18 mouse cellular contexts compared by ENCODE assay signal in the genomic region with DNA sequence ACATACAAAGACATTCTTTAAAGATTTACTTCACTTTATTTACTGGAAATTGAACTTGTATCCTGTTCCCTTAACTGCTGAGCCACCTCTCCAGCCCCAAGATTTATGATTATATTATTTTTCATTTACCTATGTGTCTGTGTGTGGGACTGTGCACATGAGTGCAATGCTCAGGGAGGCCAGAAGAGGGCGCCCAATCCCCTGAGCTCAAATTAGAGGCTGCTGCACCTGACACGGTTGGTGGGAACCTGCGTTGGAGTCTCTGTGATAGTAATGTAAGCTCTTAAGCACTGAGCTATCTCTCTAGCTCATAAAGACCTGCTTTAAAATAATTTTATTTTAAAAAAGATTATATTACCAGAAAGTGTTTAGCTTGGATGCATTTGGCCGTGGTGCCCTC.
DNase-seq lines count a peak whose midpoint lies in the region; ATAC-seq and TF ChIP-seq lines count a peak whose summit lies in the region.
"Had no signal": no experiment of that assay in that cellular context is flagged by ENCODE, and none has a peak within 500 bp of the region (broad histone marks: within the 10 kb centered on the region; RNA-seq: fewer than 3 reads in every experiment).

No protein-coding gene starts in this region.

- TF ChIP-seq EP300 in liver, postnatal 0 days (IDR thresholded peaks at IDR 0.05; ENCODE audit: low read depth), result no peak

- no peak overlapping the region for H3K4me2 ChIP-seq in liver, postnatal 0 days (ENCODE audit: low read depth, low read length)
- H3K4me2 ChIP-seq: embryonic facial prominence, embryonic 13.5 days; forebrain, embryonic 13.5 days; limb, embryonic 12.5 days; midbrain, embryonic 13.5 days; neural tube, embryonic 12.5 days had no signal

- peak; percentile 59 for DNase-seq in heart, adult 11 months
- DNase-seq in heart, postnatal 14 days, result no peak
- DNase-seq in liver, postnatal 0 days, result no peak
- DNase-seq in liver, result no peak
- DNase-seq in 3T3-L1 (ENCODE audit: low read depth, low spot score), result peak; percentile 29
- DNase-seq in Patski (ENCODE audit: low read depth, low spot score), result no peak
- DNase-seq in adrenal gland, postnatal 25 days, result no peak
- DNase-seq: adrenal gland, postnatal 14 days; B cell, adult 2 months; heart, postnatal 36 days; layer of hippocampus, postnatal 36 days had no signal

- POLR2A ChIA-PET in Patski (lab: Charles Lee), result no interaction called here

- ATAC-seq in liver, postnatal 0 days, result no peak
- no peak for ATAC-seq in Patski
- ATAC-seq in megakaryocyte progenitor cell, adult 5-6 weeks (replicated peaks; ENCODE audit: poor library complexity), result no peak
- ATAC-seq: forebrain, embryonic 13.5 days; inflammation-experienced regulatory T-cells, adult 6 months; midbrain, embryonic 13.5 days had no signal

- H3K4me3 ChIP-seq in liver, postnatal 0 days (ENCODE audit: low read depth, low read length), result no peak overlapping the region
- H3K4me3 ChIP-seq: embryonic facial prominence, embryonic 13.5 days; forebrain, embryonic 13.5 days; limb, embryonic 12.5 days; midbrain, embryonic 13.5 days; neural tube, embryonic 12.5 days had no signal

- CTCF ChIA-PET in Patski (lab: Charles Lee), result no interaction called here

- H3K27ac ChIP-seq in liver, postnatal 0 days (ENCODE audit: low read depth), result no peak overlapping the region
- H3K27ac ChIP-seq: embryonic facial prominence, embryonic 13.5 days; forebrain, embryonic 13.5 days; limb, embryonic 12.5 days; midbrain, embryonic 13.5 days; neural tube, embryonic 12.5 days had no signal

- WGBS in liver, postnatal 0 days (ENCODE audit: insufficient replicate concordance), result 80% methylated on average over 4 of the region's 4 CpGs

- intact Hi-C loops in heart, postnatal 14 days (cut with DNase I), result no loop called here

- H3K4me1 ChIP-seq in liver, postnatal 0 days (ENCODE audit: insufficient read depth), result peaks cover 7% of the 10 kb centered on the region; the same call in 1 of the 2 replicates
- H3K4me1 ChIP-seq: embryonic facial prominence, embryonic 13.5 days; forebrain, embryonic 13.5 days; limb, embryonic 12.5 days; midbrain, embryonic 13.5 days; neural tube, embryonic 12.5 days had no signal

- in situ Hi-C loops in Patski (cut with MboI; ENCODE audit: low pct_unique_long_range_greater_than_20kb), result no loop called here

- no peaks in the 10 kb centered on the region for H3K9me3 ChIP-seq in liver, postnatal 0 days (ENCODE audit: low read length)
- H3K9me3 ChIP-seq: embryonic facial prominence, embryonic 13.5 days; forebrain, embryonic 13.5 days; limb, embryonic 12.5 days; neural tube, embryonic 12.5 days had no signal

- TF ChIP-seq CTCF in liver, postnatal 0 days (IDR thresholded peaks at IDR 0.05; ENCODE audit: low read depth), result peak; percentile 47
- TF ChIP-seq CTCF in Patski (IDR thresholded peaks at IDR 0.05), result peak; percentile 52

- H3K27me3 ChIP-seq in liver, postnatal 0 days (ENCODE audit: insufficient read depth, low read length), result no peaks in the 10 kb centered on the region
- H3K27me3 ChIP-seq in Patski, result no peaks in the 10 kb centered on the region
- H3K27me3 ChIP-seq: embryonic facial prominence, embryonic 13.5 days; forebrain, embryonic 13.5 days; midbrain, embryonic 13.5 days; neural tube, embryonic 12.5 days had no signal

- no peaks in the 10 kb centered on the region for H3K36me3 ChIP-seq in liver, postnatal 0 days (replicated peaks; ENCODE audit: insufficient read depth, low read length)
- H3K36me3 ChIP-seq: embryonic facial prominence, embryonic 13.5 days; limb, embryonic 12.5 days; midbrain, embryonic 13.5 days; neural tube, embryonic 12.5 days had no signal

- no peak overlapping the region for H3K9ac ChIP-seq in liver, postnatal 0 days (replicated peaks)
- H3K9ac ChIP-seq: embryonic facial prominence, embryonic 13.5 days; forebrain, embryonic 13.5 days; limb, embryonic 12.5 days; midbrain, embryonic 13.5 days; neural tube, embryonic 12.5 days had no signal

Comparison
In these comparisons a context has a peak if more than half of its experiments do, and no peak if none do; other contexts are left out.
1. DNase-seq: peak in heart, adult 11 months (single experiment) and 3T3-L1 (single experiment); none in heart, postnatal 14 days (0 of 2), liver, postnatal 0 days (single experiment), liver (single experiment), Patski (single experiment) and adrenal gland, postnatal 25 days (single experiment).